Mouse (Mus musculus) bone marrow, adult 2 months (tissue): ENCODE results near the gene Slamf9.
A peak's percentile ranks its signal among the peaks of the same experiment; 100 is the strongest.

Experiments
- CTCF ChIP-seq: fragments of 200-500 bp; IDR thresholded peaks from 2 replicates; pipeline ENCODE4 v1.5.1; 2011; ENCODE audit warnings: low read length, control low read depth; ENCODE audit not compliant: control insufficient read depth, insufficient read depth
- POLR2A ChIP-seq: fragments of 200-500 bp; IDR thresholded peaks from 2 replicates; pipeline ENCODE4 v1.6.1; 2011; ENCODE audit warnings: low read depth, mild to moderate bottlenecking, control low read depth, low read length, borderline replicate concordance; ENCODE audit not compliant: control insufficient read depth

DNA sequence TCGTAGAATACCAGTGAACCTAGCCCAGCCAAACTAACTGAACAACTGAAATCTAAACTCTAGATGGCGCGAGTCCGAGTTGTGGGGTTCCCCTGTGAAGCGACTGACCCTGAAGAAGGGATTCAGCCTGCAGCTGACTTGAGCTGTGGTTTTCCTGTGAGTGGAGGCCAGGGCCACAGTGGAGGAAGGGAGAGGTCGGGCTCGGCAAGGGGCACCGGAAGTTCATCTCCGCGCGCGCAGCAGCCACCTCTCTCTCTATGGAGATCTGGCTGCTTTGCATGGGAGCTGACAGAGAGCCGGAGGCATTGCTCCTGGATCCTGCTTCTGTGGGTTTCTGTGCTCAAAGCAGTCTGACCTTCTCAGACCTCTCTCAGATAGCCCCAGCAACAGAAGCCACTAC is 37.8 kb downstream of the Slamf9 start:
- TF ChIP-seq CTCF (peak; percentile 50; the same call in 1 of the 2 replicates), POLR2A (no peak; the same call in 1 of the 2 replicates)
